In genomic region chrX:157028913-157029312, GRCm38 (mm10) we compare ENCODE assay signal across 24 mouse cellular contexts.
DNase-seq lines count a peak whose midpoint lies in the region; ATAC-seq lines count a peak whose summit lies in the region.
"Had no signal": no experiment of that assay in that cellular context is flagged by ENCODE, and none has a peak within 500 bp of the region (broad histone marks: within the 10 kb centered on the region; RNA-seq: fewer than 3 reads in every experiment).

No protein-coding gene starts in this region.

- peak; percentile 19 to 43 for DNase-seq in adrenal gland, adult (ENCODE audit: inconsistent age in 2 of 2, low spot score in 1 of 2)
- DNase-seq in adrenal gland, adult 8-10 months = no peak
- peak; percentile 1 for DNase-seq in layer of hippocampus, adult 9-11 months
- DNase-seq in layer of hippocampus, postnatal 25 days (ENCODE audit: extremely low spot score in 1 of 2, low spot score in 1 of 2) = no peak
- peak; percentile 82 for DNase-seq in NIH3T3 (ENCODE audit: low read depth)
- no peak for DNase-seq in thymus, postnatal 10 days (ENCODE audit: low spot score in 2 of 2)
- DNase-seq: cerebellum, adult 11 months; cerebellum, postnatal 10 days; gastrocnemius, postnatal 36 days; heart, postnatal 36 days; kidney, adult 11 months; kidney, postnatal 4 days; thymus, postnatal 14 days had no signal

- H3K4me2 ChIP-seq in forebrain, embryonic 13.5 days = no peak overlapping the region
- H3K4me2 ChIP-seq: embryonic facial prominence, embryonic 13.5 days; heart, embryonic 15.5 days; hindbrain, embryonic 13.5 days; kidney, embryonic 15.5 days had no signal

- H3K4me1 ChIP-seq in forebrain, embryonic 13.5 days = no peaks in the 10 kb centered on the region
- H3K4me1 ChIP-seq: embryonic facial prominence, embryonic 13.5 days; heart, embryonic 15.5 days; hindbrain, embryonic 13.5 days; kidney, embryonic 15.5 days; midbrain, embryonic 10.5 days had no signal

- H3K9ac ChIP-seq in forebrain, embryonic 13.5 days = no peak overlapping the region
- H3K9ac ChIP-seq: embryonic facial prominence, embryonic 13.5 days; heart, embryonic 15.5 days; hindbrain, embryonic 13.5 days; kidney, embryonic 15.5 days had no signal

- no peak overlapping the region for H3K27ac ChIP-seq in forebrain, embryonic 13.5 days
- H3K27ac ChIP-seq: embryonic facial prominence, embryonic 13.5 days; heart, embryonic 15.5 days; hindbrain, embryonic 13.5 days; kidney, embryonic 15.5 days; left cerebral cortex, adult 2 months; midbrain, embryonic 10.5 days had no signal

- no peaks in the 10 kb centered on the region for H3K27me3 ChIP-seq in forebrain, embryonic 13.5 days
- H3K27me3 ChIP-seq: CH12.LX; embryonic facial prominence, embryonic 13.5 days; heart, embryonic 15.5 days; hindbrain, embryonic 13.5 days; kidney, embryonic 15.5 days had no signal

- no peak for ATAC-seq in forebrain, embryonic 13.5 days
- ATAC-seq: forebrain, embryonic 16.5 days; midbrain, embryonic 16.5 days had no signal

- no peaks in the 10 kb centered on the region for H3K9me3 ChIP-seq in forebrain, embryonic 13.5 days (replicated peaks)
- H3K9me3 ChIP-seq: embryonic facial prominence, embryonic 13.5 days; G1E; heart, embryonic 15.5 days; hindbrain, embryonic 13.5 days; kidney, embryonic 15.5 days; midbrain, embryonic 10.5 days had no signal

- H3K36me3 ChIP-seq in forebrain, embryonic 13.5 days (ENCODE audit: poor library complexity, severe bottlenecking) = no peaks in the 10 kb centered on the region
- H3K36me3 ChIP-seq: embryonic facial prominence, embryonic 13.5 days; G1E; heart, embryonic 15.5 days; hindbrain, embryonic 13.5 days; kidney, embryonic 15.5 days; midbrain, embryonic 10.5 days had no signal

- no peak overlapping the region for H3K4me3 ChIP-seq in forebrain, embryonic 13.5 days
- H3K4me3 ChIP-seq: embryonic facial prominence, embryonic 13.5 days; heart, embryonic 15.5 days; hindbrain, embryonic 13.5 days; kidney, embryonic 15.5 days; left cerebral cortex, adult 2 months; midbrain, embryonic 10.5 days had no signal

Comparison
In these comparisons a context has a peak if more than half of its experiments do, and no peak if none do; other contexts are left out.
1. DNase-seq: peak in adrenal gland, adult (2 of 2), layer of hippocampus, adult 9-11 months (single experiment) and NIH3T3 (single experiment); none in adrenal gland, adult 8-10 months (single experiment), layer of hippocampus, postnatal 25 days (0 of 2) and thymus, postnatal 10 days (0 of 2).